Mouse (Mus musculus) megakaryocyte, embryonic 14.5 days (primary cell): ENCODE results near the gene Kcnh1.

Experiments
- FLI1 ChIP-seq: IDR thresholded peaks from 2 replicates; pipeline ENCODE4 v1.6.1; 2012; ENCODE audit warnings: low read length, inconsistent platforms, mixed read lengths
- GATA1 ChIP-seq: IDR thresholded peaks from 3 replicates; pipeline ENCODE4 v1.6.1; 2012; ENCODE audit warnings: mixed read lengths, low read length, inconsistent platforms, borderline replicate concordance

DNA sequence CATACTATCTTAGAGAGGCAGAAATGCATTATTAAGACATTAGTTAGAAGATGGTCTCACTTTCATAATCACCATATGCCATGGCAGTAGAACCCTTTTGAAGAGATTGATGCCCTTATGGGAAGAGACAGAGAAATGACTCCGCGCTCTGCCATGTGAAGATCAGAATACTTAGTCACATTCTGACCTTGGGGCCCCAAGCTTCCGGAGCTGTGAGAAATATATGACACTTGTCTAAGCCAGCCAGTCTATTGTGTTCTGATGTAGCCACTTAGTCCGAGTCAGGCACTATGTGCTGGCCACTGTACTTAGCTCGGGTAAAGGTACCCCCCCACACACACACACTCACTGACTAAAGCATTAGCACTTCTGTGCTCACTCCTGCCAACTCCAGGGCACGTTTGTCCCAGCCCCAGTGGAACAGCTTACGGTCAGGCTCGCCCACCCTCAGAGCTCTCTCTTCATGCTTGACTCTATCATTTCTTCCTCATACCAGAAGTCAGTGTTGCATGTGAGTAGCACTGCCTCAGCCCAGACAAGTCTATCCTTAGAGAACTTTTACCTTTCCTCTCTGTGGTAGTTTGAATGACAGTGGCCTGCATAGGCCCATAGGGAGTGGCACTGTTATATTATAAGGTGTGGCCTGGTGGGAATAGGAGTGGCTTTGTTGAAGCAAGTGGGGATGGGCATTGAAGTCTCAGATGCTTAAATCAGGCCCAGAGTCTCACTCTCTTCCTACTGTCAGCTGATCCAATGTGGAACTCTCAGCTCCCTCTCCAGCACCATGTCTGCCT, 212.5 kb downstream of the Kcnh1 start:
- TF ChIP-seq GATA1, result no peak
- no peak for TF ChIP-seq FLI1
